Mouse (Mus musculus) testis, postnatal 10 days (tissue): ENCODE results near the gene Cct5.
"Not testable (repeated sequence)": the region's sequence is repeated elsewhere in the genome, so short reads cannot be mapped to it uniquely, and the experiment has no call there.

Experiments used
- DNase-seq: peaks from one replicate; pipeline ENCODE4 v3.0.0; 2021; ENCODE audit warnings: low spot score

Gene Cct5

DNA sequence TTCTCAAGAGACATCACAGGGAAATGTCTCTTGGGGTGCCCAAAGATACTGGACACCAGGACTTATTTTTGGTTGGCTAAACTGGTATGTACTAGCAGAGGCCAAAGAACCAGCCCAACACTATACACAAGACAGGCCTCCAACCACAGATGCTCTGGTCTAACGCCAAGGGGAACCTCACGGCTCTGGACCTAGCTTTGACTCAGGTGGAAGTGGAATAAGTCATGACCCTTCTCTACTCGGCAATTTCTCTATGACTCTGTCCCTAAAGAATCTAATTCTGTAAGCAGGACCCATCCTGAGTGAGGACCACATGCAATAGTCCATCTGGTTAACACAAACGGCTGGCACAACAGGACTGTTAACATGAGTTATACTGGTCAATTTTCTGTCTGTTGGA, 1.8 kb downstream of the Cct5 start:
- DNase-seq: no peak

DNA sequence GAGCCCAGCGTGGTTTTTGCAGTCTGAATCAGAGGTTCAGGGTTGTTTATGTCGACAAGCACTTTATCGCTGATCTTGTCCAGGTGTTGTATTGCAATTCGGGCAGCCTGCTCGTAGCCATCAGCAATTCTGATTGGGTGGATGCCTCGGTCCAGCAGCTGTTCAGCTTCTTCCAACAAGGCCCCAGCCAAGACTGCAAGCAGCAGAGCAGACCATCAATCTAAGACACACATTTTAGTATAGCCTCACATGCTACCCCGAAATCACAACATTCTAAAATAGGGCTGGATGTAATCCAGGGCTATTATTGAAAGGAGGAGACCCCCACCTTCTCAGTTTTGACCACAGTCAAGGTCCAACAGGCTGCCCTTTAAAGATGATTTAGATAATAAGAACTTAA, 6.0 kb downstream of the Cct5 start:
- DNase-seq: no peak

DNA sequence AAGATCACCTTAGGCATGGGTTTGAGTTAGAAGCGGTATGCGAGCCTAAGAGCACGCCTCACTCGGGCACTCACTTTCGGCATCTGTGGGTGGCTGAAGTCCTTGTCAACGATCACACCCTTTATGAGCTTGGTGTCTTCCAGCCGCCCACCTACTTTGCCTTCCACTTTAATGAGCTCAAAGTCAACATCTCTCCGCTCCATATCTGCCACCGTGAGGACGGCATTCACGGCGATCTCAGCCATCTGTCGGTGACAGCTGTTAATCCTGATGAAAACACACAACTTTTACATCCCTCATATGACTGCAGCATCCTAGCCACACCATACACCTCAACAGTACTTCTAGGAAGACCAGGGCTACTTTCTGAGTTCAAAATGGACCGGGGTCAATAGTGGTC, 7.3 kb downstream of the Cct5 start:
- no peak for DNase-seq

DNA sequence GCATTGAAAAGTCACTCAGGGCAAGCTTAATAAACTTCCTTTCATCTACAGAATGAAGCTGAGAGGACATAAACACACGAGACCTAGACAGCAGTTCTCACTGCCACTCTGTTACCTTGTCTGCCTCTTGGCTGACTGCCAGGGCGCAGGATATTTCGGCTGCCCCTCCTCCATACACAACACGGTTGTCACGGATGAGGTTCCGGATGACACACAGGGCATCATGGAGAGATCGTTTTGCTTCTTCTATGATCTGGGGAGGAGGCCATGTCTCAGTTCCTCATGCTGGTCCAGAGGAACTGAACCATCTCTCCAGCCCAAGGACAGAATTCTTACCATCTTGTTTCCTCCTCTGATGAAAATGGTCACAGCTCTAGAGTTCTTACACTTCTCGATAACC, 9.1 kb downstream of the Cct5 start:
- DNase-seq: no peak

DNA sequence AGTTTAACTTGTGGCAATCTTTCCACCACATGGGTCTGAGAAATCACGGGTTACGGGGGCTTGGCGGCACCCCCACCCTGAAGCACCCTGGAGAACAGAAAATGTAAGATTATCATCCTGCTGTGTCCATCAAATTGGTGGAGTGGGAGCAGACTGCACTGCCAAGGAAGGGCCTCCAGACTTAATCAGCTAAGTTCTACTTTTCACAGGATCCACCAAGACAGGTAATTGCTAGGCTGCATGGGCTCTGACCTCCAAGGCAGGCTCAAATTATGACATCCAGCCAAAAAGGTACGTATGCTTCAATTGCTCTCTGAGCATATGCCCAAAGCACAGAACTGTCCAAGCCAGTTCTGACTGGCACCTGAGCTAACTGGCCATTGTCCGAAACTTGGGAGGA, 11.4 kb downstream of the Cct5 start:
- no peak for DNase-seq

DNA sequence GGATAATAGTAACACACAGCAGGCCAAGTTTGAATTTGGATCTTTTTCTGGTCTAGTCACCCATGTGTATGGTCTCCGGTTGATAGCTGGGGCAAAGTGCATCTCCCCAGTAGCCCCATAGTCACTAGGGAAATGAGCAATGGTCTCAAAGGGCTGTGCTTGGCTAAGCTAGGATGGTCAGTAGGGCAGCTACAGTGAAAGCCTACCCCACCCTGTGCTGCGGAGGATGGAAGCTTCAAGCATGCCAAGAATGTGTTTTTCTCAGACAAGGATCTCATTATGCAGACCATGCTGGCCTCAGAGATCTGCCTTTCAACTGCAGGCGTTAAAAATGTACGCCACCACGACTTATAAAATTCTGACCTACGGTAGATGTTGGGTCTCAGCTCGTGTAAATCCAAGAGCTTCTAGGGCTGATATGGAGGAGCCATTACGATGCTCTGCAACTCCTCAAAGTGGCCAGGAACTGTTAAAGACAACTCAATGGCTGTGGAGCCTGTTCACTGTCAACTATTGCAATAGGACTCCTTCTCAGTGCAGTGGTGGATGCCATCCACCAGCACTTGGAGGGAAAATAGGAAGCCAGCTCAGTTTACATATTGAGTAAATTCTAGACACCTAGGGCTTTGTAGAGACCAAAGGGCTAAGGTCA, 12.5 kb downstream of the Cct5 start:
- DNase-seq: no peak

DNA sequence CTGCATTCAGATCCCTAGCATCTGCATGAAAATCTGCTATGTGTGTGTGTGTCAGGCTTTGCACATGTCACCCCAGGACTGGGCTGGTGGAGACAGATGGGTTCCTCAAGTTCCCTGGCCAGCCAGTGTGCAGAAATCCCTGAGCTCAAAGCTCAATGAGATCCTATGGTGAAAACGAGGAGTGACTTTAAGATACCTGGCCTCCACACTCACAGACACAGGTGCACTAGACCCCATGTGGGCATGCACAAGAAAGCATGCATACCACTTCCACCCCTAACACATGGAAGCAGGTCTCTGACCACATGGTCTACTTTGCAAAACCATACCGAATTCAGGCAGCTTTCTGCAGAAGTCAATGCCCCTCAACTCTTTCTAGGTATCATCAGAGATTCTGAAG, 13.8 kb downstream of the Cct5 start:
- no peak for DNase-seq

DNA sequence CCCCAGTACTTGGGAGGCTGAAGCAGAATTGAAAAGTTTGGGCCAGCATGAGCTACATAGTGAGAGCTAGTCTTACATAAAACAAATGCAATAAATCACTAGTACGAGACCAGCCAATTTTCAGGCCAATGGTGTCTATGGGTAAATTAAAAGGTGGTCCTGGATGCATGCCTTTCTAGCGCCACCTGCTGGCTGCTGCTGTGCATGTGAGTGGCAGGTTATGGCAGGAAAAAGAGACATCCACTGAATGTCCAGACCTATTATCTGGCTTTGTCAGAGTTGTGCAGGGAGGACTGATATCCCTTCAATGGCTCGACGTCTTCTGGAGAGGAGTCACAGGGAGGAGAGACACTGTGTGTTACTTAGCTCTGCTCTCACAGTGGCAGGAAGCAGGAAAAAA, 15.1 kb downstream of the Cct5 start:
- peak; percentile 94 for DNase-seq

DNA sequence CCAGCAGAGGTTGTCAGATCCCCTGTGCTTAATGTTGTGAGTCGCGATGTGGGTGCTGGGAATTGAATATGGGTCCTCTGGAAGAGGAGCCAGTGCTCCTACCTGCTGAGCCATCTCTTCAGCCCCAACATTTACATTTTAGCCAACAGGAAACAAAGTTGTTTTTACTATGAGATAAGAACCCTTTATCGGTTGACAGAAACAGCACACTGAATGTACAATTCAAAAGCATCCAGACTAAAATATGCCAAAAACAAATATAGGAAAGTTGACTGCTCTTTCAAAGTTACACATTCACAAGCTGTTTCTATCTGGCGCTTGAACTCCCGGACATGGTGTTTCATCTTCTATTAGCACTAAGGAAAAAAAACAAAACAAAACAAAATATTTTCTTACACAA, 15.5 kb downstream of the Cct5 start:
- no peak for DNase-seq

DNA sequence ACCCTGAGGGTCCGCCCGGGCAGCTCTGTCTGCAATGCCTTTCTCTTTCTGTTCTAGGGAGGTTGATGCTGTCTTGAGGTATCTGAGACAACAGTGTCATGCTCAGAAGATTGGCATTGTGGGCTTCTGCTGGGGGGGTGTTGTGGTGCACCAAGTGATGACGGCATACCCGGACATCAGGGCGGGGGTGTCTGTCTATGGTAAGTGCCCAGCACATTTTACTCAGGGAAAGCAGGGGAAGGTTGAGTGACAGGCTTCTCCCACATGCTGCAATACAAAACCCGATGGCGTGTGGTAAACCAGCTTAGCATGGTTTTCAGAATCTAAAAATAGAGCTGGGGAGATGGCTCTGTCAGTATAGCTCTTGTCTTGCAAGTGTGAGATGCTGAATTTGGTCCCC, 16.4 kb downstream of the Cct5 start:
- no peak for DNase-seq

DNA sequence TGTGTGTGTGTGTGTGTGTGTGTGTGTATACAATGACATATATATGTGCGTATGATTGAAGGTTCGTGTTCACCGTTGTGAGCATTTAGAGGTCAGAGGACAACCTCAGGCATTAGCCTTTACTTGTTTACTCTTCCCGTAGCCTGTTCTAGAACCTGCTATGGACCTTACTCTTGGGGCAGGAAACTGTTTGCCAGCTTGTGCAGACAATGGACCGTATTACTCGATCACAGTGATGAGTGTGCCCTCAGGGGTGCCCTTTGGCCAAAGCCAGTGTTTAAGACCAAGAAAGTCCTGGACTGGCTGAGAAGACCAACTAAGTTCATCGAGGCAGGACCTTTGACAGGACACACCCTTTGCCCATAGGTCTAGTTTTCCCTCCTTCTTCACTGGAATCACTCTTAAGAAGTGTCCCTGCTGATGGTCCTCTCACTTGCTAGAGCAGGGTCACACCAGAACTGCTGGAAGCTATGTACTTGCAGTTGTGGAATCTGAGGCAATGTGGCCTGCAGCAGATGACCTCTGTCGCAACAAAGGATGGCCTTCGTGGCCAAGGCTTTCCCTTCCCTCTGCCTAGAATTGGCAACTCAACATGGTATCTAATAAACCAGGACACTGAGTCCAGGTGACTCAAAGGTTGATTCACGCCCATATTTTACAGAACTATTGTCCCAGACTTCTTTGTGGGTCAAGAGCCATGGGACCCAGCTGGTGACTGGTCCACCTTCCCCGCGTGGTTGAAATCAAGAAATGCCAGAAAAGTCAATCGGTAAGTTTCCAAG, 18.1 kb downstream of the Cct5 start:
- DNase-seq: no peak

DNA sequence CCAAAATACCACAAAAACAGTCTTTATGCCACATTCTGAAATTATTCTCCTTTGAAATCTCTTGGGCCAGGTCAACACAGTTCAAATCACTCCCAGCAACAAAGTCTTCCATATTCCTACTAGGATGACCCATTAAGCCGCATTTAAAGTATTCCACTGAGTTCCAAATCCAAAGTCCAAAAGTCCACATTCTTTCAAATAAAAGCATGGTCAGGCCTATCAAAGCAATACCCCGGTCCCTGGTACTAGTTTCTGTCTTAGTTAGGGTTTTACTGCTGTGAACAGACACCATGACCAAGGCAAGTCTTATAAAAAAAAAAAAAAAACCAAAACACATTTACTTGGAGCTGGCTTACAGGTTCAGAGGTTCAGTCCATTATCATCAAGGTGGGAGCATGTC, 20.5 kb downstream of the Cct5 start:
- DNase-seq: not testable (repeated sequence)

DNA sequence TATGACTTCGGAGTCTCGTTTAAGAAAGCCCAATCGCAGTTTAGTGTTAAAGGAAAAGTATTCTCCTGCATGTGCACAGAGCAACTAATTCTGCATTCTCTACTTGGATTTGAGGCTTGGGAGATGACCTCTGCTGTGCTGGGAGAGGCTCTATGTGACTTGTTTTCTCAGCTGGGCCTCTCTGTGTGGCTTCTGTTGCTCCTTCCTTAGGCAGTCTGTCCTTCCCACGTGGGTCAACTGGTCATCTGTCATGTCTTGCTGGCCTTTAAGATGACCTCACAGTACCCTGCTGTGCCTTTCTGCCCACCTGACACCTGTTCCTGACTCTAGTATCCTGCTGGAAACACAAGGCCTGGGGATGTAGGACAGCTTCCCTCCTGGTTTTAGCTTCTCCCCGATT, 25.5 kb downstream of the Cct5 start:
- no peak for DNase-seq

DNA sequence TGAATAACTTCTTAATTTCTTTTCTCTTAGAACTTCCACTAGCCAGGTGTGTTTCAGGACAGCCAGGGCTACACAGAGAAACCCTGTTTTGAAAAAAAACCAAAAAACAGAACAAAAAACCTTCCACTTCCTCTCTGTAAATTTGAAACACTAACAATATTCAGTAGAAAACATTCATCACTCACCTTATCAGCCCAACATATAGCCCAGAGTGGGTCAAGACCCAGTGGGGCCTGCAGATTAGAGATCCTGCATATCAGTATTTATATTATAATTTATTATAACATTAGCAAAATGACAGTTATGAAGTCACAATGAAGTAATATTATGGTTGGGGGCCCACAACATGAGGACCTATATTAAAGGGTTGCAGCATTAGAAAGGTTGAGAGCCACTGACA, 27.9 kb downstream of the Cct5 start:
- no peak for DNase-seq

DNA sequence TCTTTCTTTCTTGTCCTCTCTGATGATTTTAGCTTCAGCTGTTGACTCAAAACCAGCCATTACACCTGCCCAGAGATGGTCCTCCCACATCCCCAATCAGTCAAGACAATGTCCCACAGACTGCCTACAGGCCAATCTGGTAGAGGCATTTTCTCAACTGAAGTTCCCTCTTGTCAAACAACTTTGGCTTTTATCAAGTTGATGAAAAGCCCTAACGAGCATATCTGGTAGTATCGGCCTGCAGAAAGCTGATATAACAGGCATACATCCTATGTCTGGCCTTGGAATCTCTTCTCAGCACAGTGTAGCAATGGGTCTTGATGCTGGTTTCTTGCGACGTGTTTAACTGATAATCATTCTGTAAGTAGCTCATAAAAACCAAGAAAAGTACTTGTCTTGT, 28.3 kb downstream of the Cct5 start:
- DNase-seq: no peak

DNA sequence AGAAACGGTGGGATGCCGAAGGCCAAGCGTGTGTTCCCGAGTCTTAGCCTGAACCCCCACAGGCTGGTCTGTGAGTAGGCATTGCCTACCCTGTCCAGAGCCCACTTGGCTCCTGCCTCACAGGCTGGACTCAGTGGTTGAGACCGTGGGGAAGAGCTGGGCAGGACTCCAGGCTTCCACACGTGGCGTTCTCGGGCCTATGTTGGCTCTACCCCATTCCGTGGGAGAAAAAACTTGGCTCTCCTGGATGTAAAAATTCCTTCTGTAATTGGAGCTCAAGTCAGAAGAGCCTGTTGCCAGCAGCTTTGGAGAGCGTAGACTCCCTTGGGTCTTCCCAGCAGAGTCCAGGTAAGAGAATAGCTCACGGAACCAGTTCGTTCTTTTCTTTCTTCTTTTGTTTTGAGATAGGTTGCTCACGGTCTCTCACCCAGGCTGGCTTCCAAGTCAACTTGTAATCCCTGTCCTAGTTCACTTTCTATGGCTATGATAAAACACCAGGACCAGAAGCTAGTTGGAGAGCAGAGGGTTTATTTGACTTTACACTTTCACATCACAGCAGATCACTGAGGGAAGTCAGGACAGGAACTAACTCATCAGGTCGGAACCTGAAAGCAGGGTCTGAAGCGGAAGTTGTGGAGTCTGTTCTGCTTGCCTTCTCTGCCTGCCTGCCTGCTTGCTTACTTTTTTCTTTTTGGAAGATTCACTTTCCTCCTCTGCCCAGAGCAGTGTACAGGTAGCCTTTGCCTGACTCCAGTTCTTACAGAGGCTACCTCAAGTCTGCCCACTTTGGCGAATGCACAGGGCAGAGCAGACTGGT, 29.5 kb downstream of the Cct5 start:
- no peak for DNase-seq

DNA sequence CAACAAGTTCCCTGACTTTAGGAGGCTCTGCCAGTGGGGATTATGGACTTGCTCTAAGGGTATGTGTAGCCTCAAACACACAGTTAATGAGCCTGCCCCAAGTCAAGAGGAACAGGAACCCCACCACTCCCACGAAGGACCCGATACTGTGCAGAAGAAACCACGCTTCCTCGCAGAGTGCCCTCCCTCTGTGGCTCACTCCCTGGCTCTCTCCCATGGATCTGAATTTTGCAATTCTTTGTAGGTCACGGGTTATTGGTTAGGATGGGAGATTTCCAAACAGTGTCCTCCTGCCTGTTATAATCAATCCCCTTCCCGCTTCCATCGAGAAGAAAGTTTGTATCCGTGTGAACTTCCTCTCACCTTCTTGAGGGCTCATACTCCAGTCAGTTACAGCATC, 30.6 kb downstream of the Cct5 start:
- no peak for DNase-seq

DNA sequence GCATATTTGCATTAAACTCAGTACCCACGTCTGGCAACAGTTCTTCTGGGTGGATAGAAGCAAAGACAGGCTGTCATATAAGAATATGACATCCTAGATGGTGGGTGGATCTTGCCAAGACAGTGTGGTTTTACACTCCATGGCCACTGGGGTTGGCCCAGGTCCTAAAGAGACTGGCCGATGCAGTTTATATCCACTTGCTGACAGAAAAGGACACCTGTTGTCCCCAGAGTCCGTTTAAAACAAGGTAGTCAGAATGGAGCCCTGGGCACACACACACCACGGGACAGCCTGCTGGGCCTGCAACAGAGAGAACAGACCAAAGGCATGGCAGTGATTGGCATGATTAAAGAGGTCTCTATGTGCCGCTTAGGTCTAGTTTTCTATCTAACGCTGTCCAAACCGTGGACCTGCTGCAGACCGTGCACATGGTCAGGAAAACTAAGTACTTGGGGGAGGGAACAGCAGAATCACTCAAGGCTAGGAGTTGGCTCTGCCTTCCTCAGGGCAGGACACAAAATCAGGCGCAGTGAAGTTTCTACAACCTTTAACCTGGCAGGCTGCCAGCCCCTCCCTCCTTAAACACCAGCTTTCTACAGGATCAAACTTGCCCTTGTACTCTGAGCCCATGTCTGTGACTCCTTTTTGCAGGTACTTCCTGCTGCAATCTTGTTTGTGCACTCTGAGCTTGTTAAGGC, 32.1 kb downstream of the Cct5 start:
- DNase-seq: peak; percentile 67

DNA sequence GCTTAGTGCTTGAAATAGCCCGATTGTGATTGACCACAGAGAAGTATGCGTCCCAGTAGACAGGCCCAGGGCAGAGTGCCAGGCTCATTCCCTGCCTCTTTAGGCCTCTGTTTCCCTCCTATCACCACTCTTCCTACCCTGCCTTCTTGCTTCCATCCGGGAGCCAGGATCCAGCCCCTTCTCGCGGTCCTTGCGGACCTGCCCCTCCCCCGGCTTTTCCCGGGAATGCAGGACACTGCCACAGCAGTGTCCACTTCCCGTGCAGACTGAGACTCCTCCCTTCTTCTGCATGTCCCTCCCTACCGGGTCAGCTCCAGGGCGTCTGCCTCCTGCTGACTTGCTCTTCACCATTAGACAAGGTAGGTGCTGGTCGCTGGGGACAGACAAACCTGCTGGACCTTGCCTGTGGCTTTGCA, 33.0 kb downstream of the Cct5 start:
- peak; percentile 77 for DNase-seq

DNA sequence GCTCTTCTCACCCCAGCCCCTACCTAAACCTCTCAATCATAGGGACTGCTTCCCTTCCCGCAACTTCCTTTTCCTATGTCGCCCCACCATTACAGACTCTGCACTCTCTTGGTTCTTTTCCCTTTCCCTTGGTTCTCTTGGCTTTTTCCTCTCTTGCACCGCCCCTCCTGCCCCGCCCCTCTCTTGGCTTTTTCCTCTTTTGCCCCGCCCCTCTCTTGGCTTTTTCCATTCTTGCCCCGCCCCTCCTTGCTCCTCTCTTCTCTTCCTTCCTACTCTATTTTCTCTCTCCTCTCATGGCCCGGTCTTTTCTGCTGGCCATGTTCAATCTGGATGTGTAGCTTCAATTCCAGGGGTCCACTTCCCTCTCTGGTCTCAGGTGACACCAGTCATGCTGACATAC, 34.2 kb downstream of the Cct5 start:
- no peak for DNase-seq

DNA sequence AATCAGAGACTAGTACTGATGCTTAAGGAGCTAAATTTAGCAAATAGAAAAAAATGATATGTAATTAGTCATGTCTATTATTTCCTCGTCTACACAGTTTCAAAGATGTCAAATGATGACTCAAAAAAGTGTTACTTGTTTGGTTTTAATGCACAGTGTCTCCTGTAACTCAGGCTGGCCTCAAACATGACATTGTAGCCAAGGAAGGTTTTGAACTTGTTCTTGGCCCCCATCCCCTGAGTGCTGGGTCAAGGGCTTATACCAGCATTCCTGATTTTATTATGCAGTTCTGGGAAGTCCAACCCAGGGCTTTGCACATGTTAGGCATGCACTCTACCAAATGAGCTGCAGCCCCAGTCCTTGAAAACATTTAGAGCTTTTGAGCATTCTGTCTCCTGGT, 35.8 kb downstream of the Cct5 start:
- no peak for DNase-seq

DNA sequence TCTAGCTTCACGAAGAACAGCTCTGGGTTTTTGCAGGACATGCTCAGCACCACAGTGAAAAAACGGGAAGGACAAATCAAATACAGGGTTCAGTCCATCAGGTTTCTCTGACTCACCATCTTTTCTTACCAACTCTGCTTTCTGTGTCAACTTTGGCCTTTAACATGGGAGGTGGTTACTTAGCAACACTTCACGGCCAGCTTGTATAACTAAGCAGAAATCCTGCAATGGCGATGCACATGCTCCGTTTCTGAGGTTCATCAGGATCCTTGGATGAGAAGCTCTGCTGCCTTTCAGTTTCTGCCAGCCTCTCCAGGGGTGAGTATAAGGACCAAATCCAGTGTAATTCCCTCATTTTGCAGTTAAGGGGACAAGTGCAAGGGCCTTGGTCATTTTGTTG, 36.4 kb downstream of the Cct5 start, which contains the start of gene Cmbl:
Gene Cmbl, plus strand, starts transcription at position 206 of the 400 bp plus-strand sequence.
- DNase-seq: no peak
